Mouse (Mus musculus): ENCODE measurements at regions not wholly inside any gene's neighbourhood (a gene's known extent, or its start where the extent isn't known, plus 50 kb on each side); places are given as distances from the start of the nearest gene placed in this dataset.

DNA sequence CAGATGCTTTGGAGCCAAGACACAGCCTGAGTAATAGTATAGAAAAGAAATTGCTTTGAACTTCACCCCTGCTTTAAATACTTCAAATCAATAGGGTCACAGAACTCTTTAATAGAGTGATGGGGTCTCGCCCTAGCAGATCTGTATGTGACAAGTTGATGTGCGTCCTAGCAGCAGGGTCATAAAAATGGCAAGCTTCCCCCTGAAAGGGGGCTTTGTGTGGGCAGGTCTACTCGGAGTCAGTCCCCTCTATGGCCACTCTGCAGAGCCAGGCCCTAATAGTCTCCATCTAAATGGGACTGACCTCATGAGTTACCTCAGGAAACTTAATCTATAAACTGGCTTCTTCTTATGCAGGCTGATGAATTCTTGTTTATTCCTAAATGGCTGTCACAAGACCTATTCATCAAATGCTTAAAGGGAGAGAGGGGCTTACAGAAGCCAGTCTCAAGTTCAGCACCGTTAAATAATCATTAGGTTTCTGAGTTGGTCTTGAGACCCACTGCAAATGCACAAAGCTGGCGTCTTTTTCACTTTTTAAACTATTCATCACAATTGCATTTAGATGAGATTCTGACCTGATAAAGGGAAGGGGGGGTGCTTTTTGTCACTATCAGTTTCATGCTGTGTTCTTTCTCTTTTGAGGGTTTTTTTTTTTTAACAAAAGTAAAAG, 457.0 kb upstream of the Fam92a start:
- no peak for DNase-seq (ENCODE audit: low read depth, low spot score)

DNA sequence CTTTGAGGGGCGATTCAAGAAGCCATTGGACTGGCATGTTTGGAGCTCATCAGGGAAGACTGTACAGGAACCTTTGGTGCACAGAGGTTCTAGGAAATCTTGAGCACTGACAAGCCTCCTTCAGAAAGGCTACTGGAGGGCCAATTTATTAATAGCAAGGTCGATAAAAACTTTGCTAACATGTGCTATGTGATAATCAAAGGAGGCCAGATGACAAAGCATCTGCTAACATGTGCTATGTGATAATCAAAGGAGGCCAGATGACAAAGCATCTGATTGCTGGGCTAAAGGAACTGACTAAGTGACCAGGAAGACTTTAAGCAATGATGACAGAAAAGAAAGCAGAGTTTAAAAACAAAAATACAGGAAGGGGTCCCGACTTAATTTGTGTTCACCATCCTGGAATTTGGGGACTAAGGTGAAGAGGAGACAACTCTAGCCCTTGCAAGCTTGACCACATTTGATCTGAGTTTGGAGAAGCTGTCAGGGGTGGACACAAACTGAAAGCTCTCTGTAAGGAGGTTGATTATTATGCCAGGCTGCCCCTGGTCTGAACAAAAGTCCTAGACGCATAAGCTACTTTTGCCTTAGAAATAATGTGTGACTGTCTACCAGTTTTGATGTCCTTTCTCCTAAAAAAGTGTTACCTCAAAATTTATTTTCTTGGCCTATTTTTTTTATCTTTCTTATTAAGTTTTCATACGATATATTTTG, 455.5 kb upstream of the Fam92a start:
- no peak for DNase-seq (ENCODE audit: low read depth, low spot score)

DNA sequence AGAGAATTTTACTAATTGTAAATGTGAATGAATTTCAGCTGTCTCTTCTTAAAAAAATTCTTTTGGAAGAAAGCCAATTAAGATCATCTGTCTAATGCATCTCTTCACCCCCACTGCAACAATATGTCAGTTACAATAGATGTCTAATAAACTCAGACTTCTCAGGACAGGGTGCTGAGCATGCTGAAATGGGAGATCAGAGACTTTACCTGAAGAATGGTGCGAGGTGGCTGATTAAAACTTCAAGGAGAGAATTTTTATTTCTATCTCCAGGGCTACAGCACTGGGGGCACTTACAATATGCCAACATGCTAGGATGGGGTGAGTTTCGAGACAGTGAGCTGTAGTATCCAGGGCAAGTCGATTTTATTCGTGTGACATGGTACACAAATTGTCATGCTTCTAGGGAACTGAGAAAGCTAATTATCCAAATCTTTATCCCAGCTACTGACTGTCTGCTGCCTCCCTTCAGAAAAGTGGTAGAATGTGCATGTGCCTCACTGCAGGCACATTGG, 449.0 kb upstream of the Fam92a start:
- no peak for DNase-seq (ENCODE audit: low read depth, low spot score)

DNA sequence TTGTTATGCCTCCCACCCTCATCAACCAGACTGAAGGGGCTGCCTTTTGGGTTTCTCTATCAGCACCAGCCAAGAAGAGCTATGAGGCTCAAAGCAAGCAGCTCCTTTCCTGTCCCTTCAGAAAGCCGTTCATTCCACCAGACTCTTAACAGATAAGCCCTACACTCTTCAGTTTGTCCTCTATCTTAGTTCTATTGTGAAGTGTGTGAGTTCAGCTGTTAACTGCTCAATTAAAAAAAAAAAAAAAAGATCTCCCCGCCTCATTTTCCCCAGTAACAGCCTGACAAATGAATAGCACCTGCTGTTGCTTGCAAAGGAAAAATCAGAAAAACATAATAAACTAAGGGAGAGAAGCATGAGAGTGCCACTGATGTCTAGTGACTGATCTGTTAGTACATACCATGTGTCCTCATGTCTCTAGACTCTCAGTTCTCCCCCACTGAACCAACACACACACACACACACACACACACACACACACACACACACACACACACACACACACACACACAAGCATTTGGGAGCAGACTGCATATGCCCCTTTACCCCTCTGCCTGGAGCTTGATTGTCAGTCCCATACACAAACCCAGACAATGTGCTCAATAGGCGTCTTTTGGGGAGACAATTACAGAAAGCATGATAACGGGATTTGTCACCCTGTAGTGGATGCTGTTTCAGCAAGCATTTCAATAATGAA, 448.4 kb upstream of the Fam92a start:
- DNase-seq (ENCODE audit: low read depth, low spot score), result no peak

DNA sequence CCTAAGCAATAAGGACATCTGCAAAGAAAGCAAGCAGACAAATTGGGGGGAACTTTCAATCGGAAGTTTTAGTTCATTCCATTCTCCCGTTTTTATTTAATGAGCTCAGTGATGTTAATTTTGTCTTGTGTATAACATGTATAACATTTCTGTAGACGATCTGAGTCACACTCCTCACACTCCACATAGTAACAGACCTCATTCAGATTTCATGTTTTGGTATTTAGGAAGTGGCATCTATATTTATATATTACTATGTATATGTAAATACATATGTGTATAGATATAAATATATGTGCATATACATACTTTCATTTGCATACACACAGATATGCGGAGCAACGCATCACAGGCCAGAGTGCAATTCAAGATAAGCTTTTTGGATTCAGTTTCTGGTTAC, 444.9 kb upstream of the Fam92a start:
- no peak for DNase-seq (ENCODE audit: low read depth, low spot score)

DNA sequence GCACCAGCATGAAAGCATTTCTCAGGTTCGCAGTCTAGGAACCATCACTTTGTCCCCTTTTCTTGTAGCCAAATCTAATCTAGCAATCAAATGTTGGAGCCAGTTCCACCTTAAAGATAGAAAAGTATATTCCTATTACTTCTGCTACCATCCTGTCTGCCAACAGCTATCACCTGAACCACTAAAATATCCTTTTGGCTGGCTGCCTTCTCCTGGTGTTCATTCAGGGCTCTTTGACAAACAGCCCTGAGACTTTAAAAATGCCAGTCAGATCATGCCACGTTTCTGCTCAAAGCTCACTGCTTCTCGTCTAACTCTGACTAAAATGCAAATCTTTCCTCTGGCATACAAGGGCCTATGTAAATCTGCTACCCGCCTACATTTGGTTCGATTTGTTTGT, 439.7 kb upstream of the Fam92a start:
- no peak for DNase-seq (ENCODE audit: low read depth, low spot score)

DNA sequence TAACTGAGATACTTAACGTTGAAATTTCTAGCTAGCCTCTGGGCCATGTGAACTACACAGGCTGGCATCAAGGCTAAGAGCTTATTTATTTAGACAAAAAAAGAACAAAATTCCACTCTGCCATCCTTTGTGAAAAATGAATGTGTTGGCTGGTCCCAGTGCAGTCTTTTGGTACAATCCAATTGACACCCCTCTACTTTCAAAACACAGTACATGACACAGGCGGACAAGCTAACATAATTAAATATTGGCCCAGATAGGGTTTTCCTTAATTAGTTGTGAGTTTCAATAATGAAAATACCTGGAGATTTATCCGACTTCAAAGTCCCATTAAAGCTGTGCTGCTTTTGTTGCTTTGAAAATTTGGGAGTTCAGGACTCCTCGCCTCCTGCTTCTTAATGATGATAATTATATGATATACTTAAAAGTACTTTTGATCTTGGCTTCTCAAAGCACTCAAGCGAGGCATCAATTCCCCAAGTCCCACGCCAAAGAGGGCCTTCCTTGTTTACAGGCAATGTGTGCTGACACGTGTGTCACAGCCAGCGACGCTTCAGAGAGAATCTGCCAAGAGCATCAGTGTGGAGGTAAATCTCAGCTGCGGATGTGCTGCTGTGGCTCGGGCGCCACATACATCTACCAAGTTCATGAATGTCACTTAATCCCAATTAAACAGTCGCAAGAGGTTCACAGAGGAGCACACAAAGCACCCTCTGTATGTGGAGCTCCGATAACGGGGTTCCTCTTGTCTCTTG, 429.5 kb upstream of the Fam92a start:
- no peak for DNase-seq (ENCODE audit: low read depth, low spot score)

DNA sequence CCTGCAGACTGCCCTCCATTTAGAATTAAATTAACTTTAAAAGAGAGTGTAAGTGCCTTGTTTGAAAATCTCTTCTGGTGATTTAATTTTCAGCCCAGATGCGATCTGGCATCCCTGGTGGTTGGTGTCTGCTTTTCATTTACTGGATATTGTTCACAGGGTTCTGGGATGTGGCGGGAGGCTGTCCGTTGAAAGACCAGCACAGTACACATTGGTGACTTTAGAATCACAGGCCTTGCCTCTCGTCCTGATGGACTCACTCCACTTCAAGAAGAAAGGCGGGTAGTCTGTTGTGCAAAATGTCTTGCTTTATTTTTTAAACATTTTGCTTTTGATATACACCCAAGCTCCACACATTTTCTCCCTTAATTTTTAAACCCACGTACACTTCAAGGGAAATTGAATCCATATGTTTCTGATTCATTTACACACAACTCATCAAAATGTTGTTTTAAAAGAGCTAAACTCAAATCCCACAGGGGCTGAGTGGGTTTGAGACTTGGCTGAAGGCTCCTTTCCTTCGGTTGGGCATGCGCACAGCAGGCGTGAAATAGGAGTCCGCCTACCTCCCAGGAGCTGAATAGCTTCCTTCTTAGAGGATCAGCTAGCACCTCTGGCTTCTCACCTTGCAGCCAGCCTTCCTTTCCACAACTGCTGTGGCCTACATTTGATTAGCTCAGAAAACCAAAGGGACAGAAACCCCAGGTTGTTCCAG, 424.1 kb upstream of the Fam92a start:
- DNase-seq (ENCODE audit: low read depth, low spot score), result no peak

DNA sequence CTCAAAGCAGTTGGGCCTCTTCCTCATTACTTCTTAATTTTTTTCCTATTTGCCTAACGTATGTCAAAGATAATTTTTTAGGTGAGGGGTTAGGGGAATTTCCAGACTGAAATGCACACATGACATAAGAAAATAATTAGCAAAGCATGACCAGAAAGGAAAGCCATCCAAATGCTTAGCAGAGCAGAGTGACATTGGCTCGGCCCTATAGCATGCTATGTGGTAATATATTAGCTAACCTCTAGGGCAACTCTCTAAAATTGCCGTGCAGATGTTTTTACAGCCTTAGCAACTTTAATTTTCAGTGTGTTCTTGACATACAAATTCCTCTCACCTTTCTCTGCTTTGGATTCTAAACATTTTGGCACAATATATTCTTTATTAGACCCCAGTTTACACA, 421.2 kb upstream of the Fam92a start:
- DNase-seq (ENCODE audit: low read depth, low spot score), result no peak

DNA sequence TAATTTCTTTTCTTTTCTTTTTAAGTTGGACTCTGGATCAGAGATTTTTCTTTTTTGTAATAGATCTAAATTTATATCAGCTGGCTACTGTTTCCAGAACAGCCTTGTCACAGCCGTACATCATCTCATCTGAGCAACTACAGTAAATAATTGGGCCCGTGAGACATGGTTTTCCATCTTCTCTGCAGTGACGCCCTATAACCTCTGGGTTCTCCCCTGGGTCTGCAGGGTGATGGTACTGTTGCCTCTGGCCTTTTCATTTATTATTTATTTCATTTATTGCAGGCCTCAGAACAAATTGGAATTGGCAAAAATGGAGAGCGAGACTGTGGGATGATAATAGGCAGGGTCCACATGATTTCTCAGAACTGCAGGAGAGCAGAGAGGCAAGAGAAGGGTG, 406.3 kb upstream of the Fam92a start:
- no peak for DNase-seq (ENCODE audit: low read depth, low spot score)

DNA sequence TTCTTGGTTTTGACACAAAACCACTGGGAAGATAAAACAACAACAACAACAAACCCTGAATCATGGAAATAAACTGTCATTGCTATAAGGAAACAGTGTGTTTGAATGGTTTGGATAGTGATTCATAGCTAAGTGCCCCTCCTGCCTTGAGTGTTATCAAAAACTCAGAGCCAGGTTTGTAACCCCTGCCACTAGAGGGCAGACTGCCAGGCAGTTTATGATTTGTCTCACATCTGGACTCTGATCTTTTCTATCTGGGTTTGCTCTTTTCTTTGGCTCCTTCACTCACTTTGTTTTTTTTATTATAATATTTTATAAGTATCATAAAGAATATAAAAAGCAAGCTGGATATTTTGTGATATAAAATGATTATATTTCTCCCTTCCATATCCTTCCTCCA, 400.1 kb upstream of the Fam92a start:
- DNase-seq (ENCODE audit: low read depth, low spot score), result no peak

DNA sequence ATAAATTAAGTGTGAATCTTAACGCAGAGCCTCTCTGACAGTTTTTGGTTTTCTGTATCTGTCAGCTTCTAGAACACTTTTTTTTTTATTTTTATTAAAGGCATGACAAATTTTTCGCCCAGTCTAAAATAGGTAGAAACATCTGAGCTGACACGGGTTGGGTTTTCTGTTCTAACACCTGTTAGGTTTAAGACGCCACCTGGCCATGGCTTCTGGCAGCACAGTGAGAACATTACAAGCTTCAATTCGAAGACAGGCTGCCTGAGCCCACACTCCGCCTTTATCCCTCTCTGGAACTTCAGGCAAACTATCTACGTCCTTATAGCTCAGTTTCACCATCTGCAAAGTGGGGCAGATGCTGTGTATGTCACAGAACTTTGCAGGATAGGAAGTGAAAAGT, 398.9 kb upstream of the Fam92a start:
- no peak for DNase-seq (ENCODE audit: low read depth, low spot score)

DNA sequence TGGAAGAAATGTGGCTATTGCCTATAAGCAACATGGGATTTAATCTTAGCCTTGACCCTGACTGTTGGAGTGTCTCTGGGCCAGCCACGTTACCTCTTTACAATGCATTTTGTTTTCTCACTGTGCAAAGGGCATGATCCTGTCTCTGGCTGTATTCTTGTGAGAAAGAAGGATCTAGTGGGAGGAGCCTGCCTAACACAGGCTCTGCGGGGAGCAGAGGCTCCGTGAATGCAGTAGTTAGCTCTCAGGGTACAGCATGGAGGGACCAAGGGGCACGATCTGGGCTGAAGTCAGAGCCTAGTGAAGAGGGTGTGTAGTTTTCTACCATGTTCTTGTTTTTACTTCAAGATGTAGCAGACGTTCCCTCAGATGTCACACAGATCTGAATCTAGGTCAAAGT, 395.8 kb upstream of the Fam92a start:
- DNase-seq (ENCODE audit: low read depth, low spot score), result no peak

DNA sequence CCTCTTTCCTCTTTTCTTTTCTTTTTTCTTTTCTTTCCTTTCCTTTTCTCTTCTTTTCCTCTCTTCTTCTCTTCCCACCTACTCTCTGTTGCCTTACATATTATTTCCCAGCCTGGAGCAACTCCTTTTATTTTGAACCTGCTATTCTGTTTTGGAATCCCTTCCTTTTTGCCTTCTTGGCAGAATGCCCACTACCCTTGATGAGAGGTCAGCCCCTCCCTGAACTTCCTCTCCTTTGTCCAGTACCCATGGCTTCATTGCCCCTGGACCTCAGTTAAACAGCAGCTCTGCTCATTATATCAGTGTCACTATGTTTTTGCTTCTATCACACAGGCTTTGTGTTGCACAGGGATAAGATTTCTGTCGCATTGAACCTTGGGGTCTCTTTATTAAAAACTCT, 391.2 kb upstream of the Fam92a start:
- DNase-seq (ENCODE audit: low read depth, low spot score), result no peak

DNA sequence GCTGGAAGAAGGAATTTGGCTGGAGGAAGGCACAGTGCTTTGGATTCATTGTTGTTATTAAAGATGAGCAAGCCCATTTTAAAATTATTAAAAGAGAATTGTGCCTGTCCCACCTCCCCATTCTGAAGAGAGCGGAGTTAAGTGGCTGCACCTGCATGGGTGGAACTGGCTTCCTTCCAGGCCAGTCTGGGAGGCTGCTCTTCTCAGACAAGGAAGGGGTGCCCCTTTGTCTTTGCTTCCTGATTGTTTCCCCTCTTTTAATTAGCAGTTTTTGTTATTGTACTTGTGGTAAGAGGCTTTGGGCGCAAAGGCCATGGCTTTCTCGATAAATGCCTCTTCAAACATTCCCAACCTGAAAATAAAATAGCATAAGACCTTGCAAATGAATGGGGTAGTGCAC, 388.7 kb upstream of the Fam92a start:
- DNase-seq (ENCODE audit: low read depth, low spot score), result no peak

DNA sequence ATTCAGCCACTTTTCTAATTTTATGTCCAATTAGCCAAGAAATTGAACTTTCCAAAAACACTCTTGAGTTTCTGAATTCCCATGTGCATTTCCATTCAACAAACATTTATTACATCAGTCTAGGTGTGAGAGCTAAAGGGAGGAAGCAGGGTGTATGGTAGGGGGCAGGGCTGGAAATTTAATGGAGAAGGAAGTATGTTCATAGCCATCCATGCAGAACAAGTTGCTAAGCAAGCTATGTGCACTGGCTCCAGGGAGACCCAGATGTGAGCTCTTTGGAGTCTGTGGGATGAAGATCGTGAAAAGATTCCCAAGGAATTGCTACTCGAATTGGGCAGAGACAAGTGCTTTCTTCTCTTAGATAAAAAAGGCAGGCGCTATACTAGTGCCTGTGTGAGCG, 388.2 kb upstream of the Fam92a start:
- DNase-seq (ENCODE audit: low read depth, low spot score), result no peak

DNA sequence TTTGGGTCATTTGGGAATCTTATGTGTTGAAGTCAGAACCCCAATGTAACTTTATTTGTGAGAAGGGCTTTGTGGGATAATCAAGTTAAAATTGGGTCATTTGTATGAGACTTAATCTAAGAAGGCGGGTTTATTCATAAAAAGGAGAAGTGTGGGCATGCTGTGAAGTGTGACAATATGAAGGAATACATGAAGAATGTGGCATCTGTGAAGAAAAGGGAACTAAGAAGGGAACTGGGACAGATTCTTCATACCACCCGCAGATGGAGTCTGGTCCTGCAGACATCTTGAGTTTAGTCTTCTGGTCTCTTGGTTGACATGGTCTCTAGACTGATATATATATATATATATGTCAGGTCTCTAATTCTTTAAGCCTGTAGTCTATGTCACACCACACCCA, 385.3 kb upstream of the Fam92a start:
- DNase-seq (ENCODE audit: low read depth, low spot score), result no peak

DNA sequence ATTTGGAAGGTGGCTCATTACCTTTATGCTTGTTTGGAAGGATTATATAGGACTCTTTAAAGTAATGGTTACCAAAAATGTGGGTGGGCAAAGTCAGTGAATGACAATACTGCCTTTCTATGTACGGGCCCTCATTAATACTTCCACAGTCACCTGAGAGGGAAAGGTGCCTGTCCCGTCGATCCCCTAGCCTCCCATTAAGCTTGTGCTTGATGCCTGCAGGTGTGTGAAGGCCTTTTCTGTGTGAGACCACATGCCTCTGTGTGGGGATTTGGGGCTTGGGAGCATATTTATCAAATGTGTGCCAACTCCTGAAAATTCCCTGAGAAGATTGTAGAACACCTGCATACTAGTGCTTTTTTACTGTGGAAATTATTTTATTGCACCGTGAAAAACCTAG, 377.4 kb upstream of the Fam92a start:
- no peak for DNase-seq (ENCODE audit: low read depth, low spot score)

DNA sequence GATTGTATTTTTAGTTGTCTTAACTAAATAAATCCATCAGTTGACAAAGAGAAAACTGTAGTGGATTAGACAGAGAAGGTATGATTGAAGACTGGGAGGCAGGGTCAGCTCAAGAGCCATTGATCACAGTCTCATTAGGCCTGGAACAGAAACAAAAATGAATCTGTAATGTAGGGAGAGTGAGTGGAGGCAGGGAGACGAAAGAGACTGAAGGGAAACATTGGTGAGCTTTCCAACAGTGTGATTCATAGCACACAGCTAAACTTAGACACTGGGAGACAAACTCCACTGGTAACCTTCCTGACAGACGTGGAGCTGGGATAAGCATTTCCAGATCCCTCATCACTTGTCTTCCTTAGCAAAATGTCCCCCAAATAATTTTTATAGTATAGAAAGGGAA, 372.1 kb upstream of the Fam92a start:
- DNase-seq (ENCODE audit: low read depth, low spot score), result no peak

DNA sequence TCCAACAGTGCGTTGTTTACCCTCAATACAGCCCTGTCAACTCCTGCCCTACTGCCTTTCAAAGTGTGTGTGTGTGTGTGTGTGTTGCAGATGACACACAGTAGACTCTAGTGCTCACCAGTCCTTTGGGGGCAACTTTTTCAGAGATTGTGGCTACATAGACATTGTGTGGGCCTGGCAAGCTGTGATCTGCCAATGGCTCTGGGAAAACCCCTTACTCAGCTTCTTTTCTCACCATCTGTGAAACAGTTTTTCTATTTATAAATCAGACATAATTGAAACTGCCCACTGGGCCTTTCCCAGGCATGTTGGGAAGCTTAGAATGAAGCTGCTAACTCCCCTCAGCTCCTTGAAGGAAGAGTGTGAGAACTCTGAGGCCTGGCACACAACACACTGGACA, 369.7 kb upstream of the Fam92a start:
- DNase-seq (ENCODE audit: low read depth, low spot score), result no peak

DNA sequence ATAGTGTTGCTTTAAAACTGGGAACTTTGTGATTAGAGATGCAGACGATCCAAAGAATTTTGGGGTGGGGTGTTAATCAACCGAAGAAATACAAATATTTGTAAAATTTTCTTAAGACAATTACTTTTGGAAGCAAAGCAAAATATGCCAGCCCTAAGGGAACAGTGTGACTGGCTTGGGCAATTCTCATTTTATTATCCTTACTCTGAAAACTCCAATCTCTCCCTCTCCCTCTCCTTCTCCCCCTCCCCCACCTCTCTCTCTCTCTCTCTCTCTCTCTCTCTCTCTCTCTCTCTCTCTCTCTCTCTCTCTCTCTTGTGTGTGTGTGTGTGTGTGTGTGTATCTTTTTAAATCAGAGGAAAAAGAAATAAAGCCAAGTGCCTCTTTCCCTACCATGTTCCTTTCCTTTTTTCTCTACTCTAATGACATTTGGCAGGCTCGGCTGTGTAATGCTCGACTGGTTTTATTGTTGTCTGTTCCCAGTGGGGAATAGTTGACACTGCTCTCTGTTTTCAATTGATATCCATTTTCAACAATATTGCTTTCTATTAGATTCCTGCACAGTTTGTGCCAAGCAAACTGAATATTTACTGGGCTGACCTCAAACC, 367.5 kb upstream of the Fam92a start:
- no peak for DNase-seq (ENCODE audit: low read depth, low spot score)

Data from WW6 (cell line).